Mouse (Mus musculus): ENCODE data around the gene Il22ra1.
A peak's percentile ranks its signal among the peaks of the same experiment; 100 is the strongest.

Il22ra1 gene

GRCm38 (mm10) chr4:135730951-135731350 is 3.0 kb downstream of the Il22ra1 start:
- no peak for DNase-seq (ENCODE audit: inconsistent age in 2 of 2, low spot score in 1 of 2)

- no peak for DNase-seq (ENCODE audit: inconsistent age in 2 of 2, low spot score in 1 of 2)
These were observed 5.9 kb downstream of the Il22ra1 start for GRCm38 (mm10) chr4:135733901-135734300.

GRCm38 (mm10) chr4:135736903-135737302 is 8.9 kb downstream of the Il22ra1 start:
- no peak for DNase-seq (ENCODE audit: inconsistent age in 2 of 2, low spot score in 1 of 2)

GRCm38 (mm10) chr4:135738237-135738636 is 10.3 kb downstream of the Il22ra1 start:
- DNase-seq (ENCODE audit: inconsistent age in 2 of 2, low spot score in 1 of 2) = no peak

- no peak for DNase-seq (ENCODE audit: inconsistent age in 2 of 2, low spot score in 1 of 2)
These were observed 11.2 kb downstream of the Il22ra1 start for GRCm38 (mm10) chr4:135739148-135739547.

- DNase-seq (ENCODE audit: inconsistent age in 2 of 2, low spot score in 1 of 2) = no peak
These were observed 11.7 kb downstream of the Il22ra1 start for GRCm38 (mm10) chr4:135739672-135740071.

- DNase-seq (ENCODE audit: inconsistent age in 2 of 2, low spot score in 1 of 2) = no peak
These were observed 15.5 kb downstream of the Il22ra1 start for GRCm38 (mm10) chr4:135743520-135743919.

GRCm38 (mm10) chr4:135744726-135745448 is 16.9 kb downstream of the Il22ra1 start:
- no peak for DNase-seq (ENCODE audit: inconsistent age in 2 of 2, low spot score in 1 of 2)

- no peak for DNase-seq (ENCODE audit: inconsistent age in 2 of 2, low spot score in 1 of 2)
These were observed 17.6 kb downstream of the Il22ra1 start for GRCm38 (mm10) chr4:135745613-135746012.

- DNase-seq (ENCODE audit: inconsistent age in 2 of 2, low spot score in 1 of 2) = no peak
These were observed 22.9 kb downstream of the Il22ra1 start for GRCm38 (mm10) chr4:135750896-135751295.

- no peak for DNase-seq (ENCODE audit: inconsistent age in 2 of 2, low spot score in 1 of 2)
These were observed 24.3 kb downstream of the Il22ra1 start for GRCm38 (mm10) chr4:135752106-135752778.

GRCm38 (mm10) chr4:135752779-135753164 is 24.8 kb downstream of the Il22ra1 start:
- DNase-seq (ENCODE audit: inconsistent age in 2 of 2, low spot score in 1 of 2) = no peak

GRCm38 (mm10) chr4:135758331-135758730 is 30.4 kb downstream of the Il22ra1 start:
- DNase-seq (ENCODE audit: inconsistent age in 2 of 2, low spot score in 1 of 2) = no peak

GRCm38 (mm10) chr4:135758825-135759224 is 30.9 kb downstream of the Il22ra1 start:
- no peak for DNase-seq (ENCODE audit: inconsistent age in 2 of 2, low spot score in 1 of 2)

GRCm38 (mm10) chr4:135759356-135759976 is 31.5 kb downstream of the Il22ra1 start, which contains the start of gene Myom3:
TSS of gene Myom3 (plus strand) at chr4:135759715.
- no peak for DNase-seq (ENCODE audit: inconsistent age in 2 of 2, low spot score in 1 of 2)

- DNase-seq (ENCODE audit: inconsistent age in 2 of 2, low spot score in 1 of 2) = no peak
These were observed 33.1 kb downstream of the Il22ra1 start for GRCm38 (mm10) chr4:135761048-135761447.

- no peak for DNase-seq (ENCODE audit: inconsistent age in 2 of 2, low spot score in 1 of 2)
These were observed 33.6 kb downstream of the Il22ra1 start for GRCm38 (mm10) chr4:135761569-135761968.

- peak; percentile 80 to 93 for DNase-seq (ENCODE audit: inconsistent age in 2 of 2, low spot score in 1 of 2)
These were observed 34.4 kb downstream of the Il22ra1 start for GRCm38 (mm10) chr4:135762251-135762906.

GRCm38 (mm10) chr4:135764700-135765099 is 36.7 kb downstream of the Il22ra1 start:
- DNase-seq (ENCODE audit: inconsistent age in 2 of 2, low spot score in 1 of 2) = no peak

- DNase-seq (ENCODE audit: inconsistent age in 2 of 2, low spot score in 1 of 2) = no peak
These were observed 37.7 kb downstream of the Il22ra1 start for GRCm38 (mm10) chr4:135765707-135766106.

- peak; percentile 39 to 81 for DNase-seq (ENCODE audit: inconsistent age in 2 of 2, low spot score in 1 of 2)
These were observed 39.0 kb downstream of the Il22ra1 start for GRCm38 (mm10) chr4:135766976-135767375.
